Mouse (Mus musculus) kidney, embryonic 14.5 days (tissue): ENCODE data around the gene Cirbp. TPM values are rescaled to one million over a fixed set of nuclear protein-coding genes. Genes with fewer than 3 reads are reported as not detected.

ENCODE experiments used
- ATAC-seq: fragments of 200-750 bp; cut with Nextera tagmentation; 2 replicates; pipeline ENCODE4 v1.8.0; 2017; ENCODE audit warnings: moderate number of reproducible peaks, mild to moderate bottlenecking, moderate TSS enrichment, moderate library complexity; ENCODE audit not compliant: low FRiP score, low TSS enrichment
- H3K27ac ChIP-seq: fragments of 300-500 bp; sonication (generic); 2 replicates; pipeline ENCODE4 v1.5.1; 2014; ENCODE audit warnings: low read depth, mild to moderate bottlenecking, low read length, moderate library complexity, mixed read lengths
- H3K27me3 ChIP-seq: fragments of 300-500 bp; sonication (generic); 2 replicates; pipeline ENCODE4 v1.6.1; 2014; ENCODE audit warnings: mild to moderate bottlenecking, low read length; ENCODE audit not compliant: control insufficient read depth, insufficient read depth
- H3K36me3 ChIP-seq: fragments of 300-500 bp; sonication (generic); 2 replicates; pipeline ENCODE4 v1.6.1; 2014; ENCODE audit warnings: low read length, mixed read lengths; ENCODE audit not compliant: control insufficient read depth, insufficient read depth
- H3K4me1 ChIP-seq: fragments of 300-500 bp; sonication (generic); 2 replicates; pipeline ENCODE4 v1.6.1; 2014; ENCODE audit warnings: low read length, mixed read lengths; ENCODE audit not compliant: control insufficient read depth, insufficient read depth
- H3K4me2 ChIP-seq: fragments of 300-500 bp; sonication (generic); replicated peaks from 2 replicates; pipeline ENCODE4 v1.6.1; 2014; ENCODE audit warnings: low read depth, mild to moderate bottlenecking, low read length
- H3K4me3 ChIP-seq: fragments of 300-500 bp; sonication (generic); 2 replicates; pipeline ENCODE4 v1.5.1; 2014; ENCODE audit warnings: mild to moderate bottlenecking, low read length
- H3K9ac ChIP-seq: fragments of 300-500 bp; sonication (generic); 2 replicates; pipeline ENCODE4 v1.6.1; 2014; ENCODE audit warnings: low read depth, mild to moderate bottlenecking, low read length, moderate library complexity
- H3K9me3 ChIP-seq: fragments of 300-500 bp; sonication (generic); 2 replicates; pipeline ENCODE4 v1.6.1; 2016; ENCODE audit warnings: low read length; ENCODE audit not compliant: control insufficient read depth
- WGBS: fragments of 180-500 bp; shearing (Covaris S2); extraction: QIAGEN DNeasy Blood & Tissue Kit; methylation state at CpG from one replicate; pipeline ENCODE4 v1.1.7; 2014; 5-methylcytosine and 5-hydroxymethylcytosine counted together
- polyA plus RNA-seq: library from polyadenylated mRNA; unstranded; fragments of >200 nt; fragmentation: Nextera tagmentation; extraction: Ambion mirVana; gene quantifications from 2 replicates; pipeline ENCODE4 v1.2.1, GENCODE M21; 2014

Gene Cirbp
- polyA plus RNA-seq, 1 experiment from 2014 or later: 80.0 TPM

- Histone ChIP-seq H3K9me3 (no peaks in the 10 kb centered on the region), H3K4me1 (peaks cover 40% of the 10 kb centered on the region), H3K36me3 (peaks cover 33% of the 10 kb centered on the region), H3K9ac (no peak overlapping the region), H3K4me2 (no peak overlapping the region), H3K4me3 (no peak overlapping the region), H3K27ac (no peak overlapping the region), H3K27me3 (no peaks in the 10 kb centered on the region)
- ATAC-seq: no peak
- 95% methylated on average over 16 of the region's 16 CpGs for WGBS
These were observed 4.3 kb downstream of the Cirbp start for GRCm38 (mm10) chr10:80170052-80170451.

GRCm38 (mm10) chr10:80170601-80171021 lies 4.8 kb downstream of the Cirbp start:
- ATAC-seq: no peak
- Histone ChIP-seq H3K9ac (no peak overlapping the region), H3K9me3 (no peaks in the 10 kb centered on the region), H3K4me3 (peak overlapping the region; percentile 7; the same call in 1 of the 2 replicates), H3K4me1 (peaks cover 35% of the 10 kb centered on the region), H3K4me2 (no peak overlapping the region), H3K27me3 (no peaks in the 10 kb centered on the region), H3K36me3 (peaks cover 33% of the 10 kb centered on the region), H3K27ac (no peak overlapping the region)
- 78% methylated on average over 19 of the region's 19 CpGs for WGBS

- H3K4me3 ChIP-seq: 0 out of 2 replicates have a peak overlapping the region, but pooled peaks have one; percentile 7
- H3K9me3 ChIP-seq: no peaks in the 10 kb centered on the region
- H3K27me3 ChIP-seq: no peaks in the 10 kb centered on the region
- 91% methylated on average over 15 of the region's 15 CpGs for WGBS
- H3K4me1 ChIP-seq: peaks cover 32% of the 10 kb centered on the region
- no peak overlapping the region for H3K27ac ChIP-seq
- H3K36me3 ChIP-seq: peaks cover 33% of the 10 kb centered on the region
- no peak for ATAC-seq
- H3K4me2 ChIP-seq: no peak overlapping the region
- H3K9ac ChIP-seq: no peak overlapping the region
These were observed 5.5 kb downstream of the Cirbp start for GRCm38 (mm10) chr10:80171252-80171651.

- peak overlapping the region; percentile 57; the same call in 1 of the 2 replicates for H3K9ac ChIP-seq
- H3K27ac ChIP-seq: peak overlapping the region; percentile 79; the same call in 1 of the 2 replicates
- H3K27me3 ChIP-seq: no peaks in the 10 kb centered on the region
- no peaks in the 10 kb centered on the region for H3K9me3 ChIP-seq
- peak overlapping the region; percentile 55; the same call in 1 of the 2 replicates for H3K4me3 ChIP-seq
- H3K36me3 ChIP-seq: peaks cover 33% of the 10 kb centered on the region
- peak overlapping the region; percentile 57; the same call in 1 of the 2 replicates for H3K4me2 ChIP-seq
- no peak for ATAC-seq
- peaks cover 25% of the 10 kb centered on the region for H3K4me1 ChIP-seq
- WGBS: 81% methylated on average over 45 of the region's 45 CpGs
These were observed 6.2 kb downstream of the Cirbp start for GRCm38 (mm10) chr10:80171760-80172526.

- H3K9me3 ChIP-seq: no peaks in the 10 kb centered on the region
- 8% methylated on average over 35 of the region's 35 CpGs for WGBS
- ATAC-seq: peak; percentile 61
- peaks cover 33% of the 10 kb centered on the region for H3K36me3 ChIP-seq
- H3K27me3 ChIP-seq: no peaks in the 10 kb centered on the region
- peak within 1 kb of the TSS; percentile 57 for H3K9ac ChIP-seq
- H3K4me3 ChIP-seq: peak within 1 kb of the TSS; percentile 55
- peak within 1 kb of the TSS; percentile 57 for H3K4me2 ChIP-seq
- H3K4me1 ChIP-seq: peaks cover 24% of the 10 kb centered on the region
- peak within 1 kb of the TSS; percentile 79; the same call in 1 of the 2 replicates for H3K27ac ChIP-seq
These were observed 6.9 kb downstream of the Cirbp start, which contains the start of gene 1600002K03Rik for GRCm38 (mm10) chr10:80172527-80173292. Gene 1600002K03Rik (plus strand): TSS chr10:80172944.

GRCm38 (mm10) chr10:80173358-80173757 lies 7.6 kb downstream of the Cirbp start:
- Histone ChIP-seq H3K9me3 (no peaks in the 10 kb centered on the region), H3K4me1 (peaks cover 24% of the 10 kb centered on the region), H3K27ac (no peak overlapping the region; the same call in 1 of the 2 replicates), H3K4me2 (peak overlapping the region; percentile 57), H3K9ac (peak overlapping the region; percentile 44; the same call in 1 of the 2 replicates), H3K27me3 (no peaks in the 10 kb centered on the region), H3K36me3 (peaks cover 33% of the 10 kb centered on the region), H3K4me3 (peak overlapping the region; percentile 55)
- ATAC-seq: no peak
- WGBS: 13% methylated on average over 11 of the region's 11 CpGs

GRCm38 (mm10) chr10:80173955-80174640 lies 8.3 kb downstream of the Cirbp start:
- Histone ChIP-seq H3K9ac (no peak overlapping the region), H3K9me3 (no peaks in the 10 kb centered on the region), H3K4me1 (peaks cover 19% of the 10 kb centered on the region), H3K27ac (no peak overlapping the region), H3K36me3 (peaks cover 33% of the 10 kb centered on the region), H3K4me2 (no peak overlapping the region), H3K27me3 (no peaks in the 10 kb centered on the region; the same call in 1 of the 2 replicates), H3K4me3 (no peak overlapping the region)
- 86% methylated on average over 10 of the region's 10 CpGs for WGBS
- no peak for ATAC-seq

- Histone ChIP-seq H3K27me3 (no peaks in the 10 kb centered on the region; the same call in 1 of the 2 replicates), H3K4me3 (no peak overlapping the region), H3K9me3 (no peaks in the 10 kb centered on the region), H3K27ac (no peak overlapping the region), H3K9ac (no peak overlapping the region), H3K4me2 (no peak overlapping the region), H3K4me1 (peaks cover 17% of the 10 kb centered on the region), H3K36me3 (peaks cover 31% of the 10 kb centered on the region)
- ATAC-seq: no peak
- 52% methylated on average over 2 of the region's 2 CpGs for WGBS
These were observed 8.9 kb downstream of the Cirbp start for GRCm38 (mm10) chr10:80174705-80175104.
